Mouse (Mus musculus): Measurements from ENCODE around the gene Nt5c3b. TPM values are rescaled to one million over a fixed set of nuclear protein-coding genes. Genes with fewer than 3 reads are reported as not detected.

Nt5c3b gene
- total RNA-seq (2021), result 10 to 100 TPM; 50.2 to 52.4 TPM

DNA sequence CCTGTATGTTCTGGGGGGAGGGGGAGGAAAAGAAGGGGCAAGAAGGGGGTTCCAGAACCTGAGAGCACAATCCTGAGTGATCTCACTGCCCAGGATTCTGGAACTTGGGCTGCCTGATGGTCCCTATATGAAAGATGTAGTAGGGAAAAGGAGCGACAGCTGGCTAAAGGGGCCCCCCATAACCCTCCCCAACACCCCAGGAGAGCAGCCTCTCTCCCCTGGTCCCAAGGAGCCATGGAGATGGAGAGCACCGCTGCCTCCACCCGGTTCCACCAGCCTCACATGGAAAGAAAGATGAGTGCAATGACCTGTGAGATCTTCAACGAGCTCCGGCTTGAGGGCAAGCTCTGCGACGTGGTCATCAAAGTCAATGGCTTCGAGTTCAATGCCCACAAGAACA, at the start of gene Nt5c3b, which contains the start of gene Klhl10:
TSS of gene Nt5c3b (minus strand) at position 12 of the 400 bp plus-strand sequence.
TSS of gene Klhl10 (plus strand) at position 121 of the 400 bp plus-strand sequence.
- DNase-seq (ENCODE audit: extremely low spot score in 1 of 2, low spot score in 1 of 2), result no peak

DNA sequence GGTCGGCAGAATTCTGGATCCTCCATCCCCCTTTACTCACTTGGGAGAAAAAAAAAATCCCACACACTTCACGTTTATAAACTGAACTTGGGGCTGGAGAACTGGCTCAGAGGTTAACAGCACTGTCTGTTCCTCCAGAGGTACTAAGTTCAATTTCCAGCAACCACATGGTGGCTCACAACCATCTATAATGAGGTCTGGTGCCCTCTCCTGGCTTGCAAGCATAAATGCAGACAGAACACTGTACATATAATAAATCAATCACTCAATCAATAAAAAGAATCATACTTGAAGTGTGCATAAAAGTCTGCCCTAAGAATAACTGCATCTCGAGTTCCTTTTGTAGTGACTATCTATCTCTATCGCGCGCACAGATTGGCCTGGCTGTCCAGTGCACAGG, 49.3 kb upstream of the Nt5c3b start:
- DNase-seq (ENCODE audit: extremely low spot score in 1 of 2, low spot score in 1 of 2), result no peak

DNA sequence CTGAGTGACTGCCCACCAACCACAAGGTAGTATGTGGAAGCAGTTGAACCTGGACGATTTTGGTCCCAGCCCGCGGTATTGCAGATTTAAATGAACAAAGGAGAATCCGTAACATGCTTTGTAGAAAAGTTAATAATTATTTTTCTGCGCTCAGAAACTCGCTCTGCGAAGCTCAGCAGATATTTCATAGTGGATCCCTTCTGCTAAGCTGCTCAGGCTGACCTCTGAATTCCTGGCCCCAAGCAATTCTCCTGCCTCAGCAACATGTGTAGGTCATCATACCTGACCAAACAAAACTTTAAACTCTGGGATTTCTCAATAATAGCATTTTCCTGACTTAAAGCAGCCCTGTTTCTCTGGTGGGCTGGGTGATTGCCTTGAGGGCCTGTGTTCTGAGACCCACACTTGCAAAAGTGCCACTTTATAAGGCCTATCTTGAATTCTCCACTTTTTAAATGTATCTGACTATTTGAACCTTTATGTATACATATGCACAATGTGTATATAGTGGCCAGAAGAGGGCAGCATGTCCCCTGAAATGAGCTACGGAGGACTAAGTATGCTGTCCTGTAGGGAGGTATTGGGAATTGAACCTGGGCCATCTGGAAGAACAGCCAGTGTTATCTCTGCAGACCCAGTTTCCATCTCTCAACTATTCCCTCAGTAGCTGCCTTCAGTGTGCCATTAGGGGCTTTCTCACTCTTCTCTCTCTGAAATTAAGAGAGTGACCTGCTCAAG, 44.4 kb upstream of the Nt5c3b start:
- DNase-seq (ENCODE audit: extremely low spot score in 1 of 2, low spot score in 1 of 2), result no peak

DNA sequence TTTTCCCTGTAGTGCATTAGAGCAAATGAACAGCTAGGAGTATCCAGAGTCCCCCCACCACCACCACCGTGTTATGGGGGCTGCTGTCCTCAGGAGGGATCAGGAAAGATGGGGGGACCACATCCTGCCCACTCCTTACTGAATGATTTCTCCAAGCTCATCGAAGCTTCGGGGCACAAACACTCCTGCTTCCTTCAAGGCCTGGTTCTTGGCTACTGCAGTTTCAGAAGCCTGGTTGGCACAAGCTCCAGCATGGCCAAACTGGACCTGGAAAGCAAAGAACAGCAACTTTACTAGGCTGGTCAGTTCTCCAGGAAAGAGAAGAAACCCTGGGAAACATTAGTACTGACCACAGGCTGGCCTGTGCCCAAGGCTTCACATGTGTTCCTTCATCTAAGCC, 42.9 kb upstream of the Nt5c3b start:
- no peak for DNase-seq (ENCODE audit: extremely low spot score in 1 of 2, low spot score in 1 of 2)

DNA sequence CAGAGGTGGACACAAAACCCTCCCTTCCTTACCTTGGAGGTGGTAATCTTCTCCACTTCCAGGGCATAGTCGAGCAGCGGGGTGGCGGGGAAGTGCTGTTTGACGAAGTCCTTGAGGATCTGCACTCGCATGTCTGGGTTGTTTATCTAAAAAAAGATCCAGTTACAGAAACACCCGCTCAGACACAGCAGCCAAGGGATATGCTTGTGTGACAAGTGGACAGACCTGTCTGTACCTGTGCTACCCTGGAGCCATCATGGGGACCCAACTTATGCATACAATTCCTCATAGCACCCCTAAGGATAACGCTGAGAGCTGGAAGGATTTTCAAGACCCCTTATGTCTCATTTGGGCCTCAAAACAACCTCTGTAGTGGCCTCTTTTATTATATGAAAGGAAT, 37.5 kb upstream of the Nt5c3b start:
- no peak for DNase-seq (ENCODE audit: extremely low spot score in 1 of 2, low spot score in 1 of 2)

DNA sequence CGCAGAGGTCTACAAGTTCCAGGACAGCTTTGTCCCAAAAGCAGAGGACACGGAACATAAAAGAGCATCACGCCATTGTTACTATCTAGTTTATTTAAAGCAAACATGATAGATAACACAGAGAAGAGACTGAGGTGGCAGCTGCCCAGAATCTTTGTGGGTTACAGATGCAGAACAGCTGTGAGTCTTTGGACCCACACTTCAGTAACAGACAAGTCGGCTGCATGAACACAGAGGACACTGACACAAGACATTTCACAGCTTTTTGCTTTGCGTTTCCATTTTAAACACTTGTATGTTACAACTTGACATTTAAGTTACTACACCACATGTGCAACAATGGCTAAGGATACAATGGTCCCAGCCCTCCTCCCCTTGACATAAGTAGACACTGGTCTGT, 34.7 kb upstream of the Nt5c3b start:
- DNase-seq (ENCODE audit: extremely low spot score in 1 of 2, low spot score in 1 of 2), result no peak

DNA sequence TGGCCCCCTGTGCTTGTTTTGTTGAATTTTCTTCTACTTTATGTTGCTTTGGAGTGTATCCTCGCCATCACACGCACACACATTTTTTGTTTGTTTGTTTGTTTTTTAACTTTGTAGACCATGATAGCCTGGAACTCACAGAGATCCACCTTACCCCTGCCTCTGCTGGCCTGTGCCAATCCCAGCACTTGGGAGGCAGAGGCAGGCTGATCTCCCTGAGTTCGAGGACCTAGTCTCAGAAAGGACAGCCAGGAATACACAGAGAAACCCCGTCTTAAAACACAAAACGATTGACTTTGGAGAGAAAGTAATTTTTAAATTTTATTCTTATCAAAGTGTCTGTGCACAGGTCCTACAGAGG, 31.3 kb upstream of the Nt5c3b start:
- no peak for DNase-seq (ENCODE audit: extremely low spot score in 1 of 2, low spot score in 1 of 2)

DNA sequence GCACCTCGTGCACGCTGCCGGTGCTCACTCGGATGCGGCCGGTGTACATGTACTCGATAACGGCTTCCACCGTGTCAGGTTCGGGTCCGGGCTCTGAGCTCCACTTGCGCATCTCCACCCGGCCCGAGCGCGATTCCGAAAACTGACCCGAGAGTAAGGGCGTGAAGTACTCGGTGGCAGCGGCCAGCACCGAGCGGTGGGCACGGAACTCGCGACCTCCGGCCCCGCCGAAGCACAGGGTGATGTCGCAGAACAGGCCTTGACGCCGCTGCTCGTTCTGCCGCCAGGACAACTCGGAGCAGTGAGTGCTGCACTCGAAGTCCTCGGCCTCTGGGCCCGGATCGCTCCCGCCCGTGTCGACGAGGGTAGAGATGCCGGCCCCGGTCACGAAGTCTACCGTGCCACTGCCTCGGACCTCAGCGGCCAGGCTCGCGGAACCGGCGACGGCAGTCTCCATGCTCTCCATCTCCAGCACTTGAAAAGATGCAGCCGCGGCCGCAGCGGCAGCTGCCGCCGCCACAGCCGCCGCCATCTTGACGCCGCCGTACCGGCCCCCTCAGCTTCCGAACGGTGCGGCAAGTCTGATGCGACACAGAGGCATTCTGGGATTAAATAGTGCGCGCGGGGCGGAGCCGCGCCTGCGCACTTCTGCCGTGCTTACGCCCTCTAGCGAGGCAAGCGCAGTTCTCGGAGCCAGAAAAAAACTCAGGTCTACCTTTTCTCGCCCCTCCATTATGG, 30.8 kb upstream of the Nt5c3b start, which contains the start of gene Klhl11:
TSS of gene Klhl11 (minus strand) at position 545 of the 738 bp plus-strand sequence.
- DNase-seq (ENCODE audit: extremely low spot score in 1 of 2, low spot score in 1 of 2), result peak; percentile 91 to 92

DNA sequence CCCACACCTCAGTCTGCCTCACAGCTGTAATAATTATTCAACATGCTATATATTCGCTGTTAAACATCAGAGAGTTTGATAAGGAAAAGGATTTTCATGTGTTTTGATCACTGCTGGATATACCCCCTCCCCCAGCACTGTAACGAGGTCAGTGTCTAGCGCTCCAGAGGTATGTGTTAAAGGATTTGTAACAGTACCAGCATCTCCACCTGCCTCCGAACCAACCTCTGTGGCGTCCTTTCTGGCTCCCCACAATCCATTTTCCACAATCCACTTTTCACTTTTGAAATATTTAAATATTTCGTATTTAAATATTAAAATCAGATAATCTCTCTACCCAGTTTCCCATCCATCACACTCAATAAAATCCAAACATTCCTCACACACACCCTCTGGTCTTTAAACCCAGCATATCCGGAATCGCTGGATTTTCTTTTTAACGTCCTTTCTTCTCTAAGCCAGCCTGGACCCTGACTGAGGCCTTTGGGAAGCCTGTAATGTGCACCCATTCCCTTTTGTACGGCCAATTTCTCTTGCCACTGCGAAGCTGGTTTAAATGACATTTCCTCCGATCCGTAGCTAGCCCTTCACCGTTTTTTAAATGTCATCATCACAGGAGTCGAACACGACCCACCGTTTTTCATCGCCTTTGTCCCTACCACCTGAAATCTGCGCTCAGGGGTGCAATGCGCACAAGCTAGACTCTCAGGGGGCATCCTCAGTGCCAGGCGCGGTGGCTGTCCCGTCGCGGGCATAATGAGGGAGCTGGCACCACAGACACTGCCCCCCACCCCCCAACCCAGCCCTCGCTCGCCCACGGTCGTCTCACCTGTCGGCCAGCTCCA, 30.0 kb upstream of the Nt5c3b start:
- DNase-seq (ENCODE audit: extremely low spot score in 1 of 2, low spot score in 1 of 2), result no peak

DNA sequence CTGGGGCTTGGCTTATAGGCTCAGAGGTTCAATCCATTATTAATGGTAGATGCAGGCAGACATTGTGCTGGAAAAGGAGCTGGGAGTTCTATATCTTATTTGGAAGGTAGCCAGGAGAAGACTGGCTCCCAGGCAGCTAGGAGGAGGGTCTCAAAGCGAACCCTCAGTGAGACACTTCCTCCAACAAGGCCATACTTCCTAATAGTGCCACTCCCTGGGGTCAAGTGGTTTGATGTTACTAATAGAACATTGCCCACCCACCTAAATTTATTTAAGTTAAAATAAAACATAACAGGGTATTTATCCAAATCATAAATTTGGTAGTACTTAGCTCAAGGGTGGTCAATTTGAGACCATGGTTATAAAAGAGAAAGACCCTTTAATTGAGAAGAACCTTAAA, 24.2 kb upstream of the Nt5c3b start:
- no peak for DNase-seq (ENCODE audit: extremely low spot score in 1 of 2, low spot score in 1 of 2)

DNA sequence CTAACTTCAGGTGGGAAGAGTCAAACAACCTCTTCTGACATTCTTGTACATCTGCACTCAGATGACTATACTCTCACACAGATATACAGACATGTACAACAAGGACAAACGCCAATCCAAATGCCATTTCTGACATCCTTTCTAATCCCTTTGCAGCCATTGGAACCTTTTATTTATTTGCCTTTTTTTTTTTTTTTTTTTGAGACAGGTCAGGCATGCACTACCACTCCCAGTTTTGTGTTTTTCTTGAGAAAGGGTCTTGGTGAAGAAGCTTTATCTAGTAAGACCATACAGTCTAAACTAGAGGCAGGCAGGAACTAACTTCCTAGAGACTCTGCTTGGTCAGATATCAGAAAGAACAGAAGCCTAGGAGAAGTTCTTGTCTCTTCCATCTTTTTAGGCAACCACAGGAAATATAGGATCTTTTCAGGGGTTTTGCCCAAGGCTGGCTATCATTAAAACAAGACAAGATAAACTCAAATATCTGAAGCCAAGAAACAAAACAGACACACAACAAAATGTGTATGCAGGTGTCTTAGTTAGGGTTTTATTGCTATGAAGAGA, 23.7 kb upstream of the Nt5c3b start:
- no peak for DNase-seq (ENCODE audit: extremely low spot score in 1 of 2, low spot score in 1 of 2)

DNA sequence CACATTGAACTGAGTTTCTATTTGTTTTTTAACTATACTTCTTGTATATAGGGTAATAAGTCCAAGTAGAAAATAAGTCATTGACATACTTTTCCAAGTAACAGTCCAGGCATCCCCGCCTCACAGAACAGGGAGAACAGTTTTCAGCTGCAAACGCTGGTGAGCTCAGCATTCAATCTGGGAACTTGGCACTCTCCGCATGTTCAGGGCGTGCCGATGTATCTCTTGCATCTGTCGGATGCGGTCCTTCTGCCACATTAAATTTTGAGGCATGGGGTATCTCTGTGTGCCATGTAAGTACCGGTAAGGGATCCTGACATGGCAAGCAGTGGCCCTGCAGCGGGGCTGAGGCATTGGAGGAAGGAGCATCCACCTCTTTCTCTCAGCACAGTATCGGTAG, 21.1 kb upstream of the Nt5c3b start:
- DNase-seq (ENCODE audit: extremely low spot score in 1 of 2, low spot score in 1 of 2), result peak; percentile 30 to 31

DNA sequence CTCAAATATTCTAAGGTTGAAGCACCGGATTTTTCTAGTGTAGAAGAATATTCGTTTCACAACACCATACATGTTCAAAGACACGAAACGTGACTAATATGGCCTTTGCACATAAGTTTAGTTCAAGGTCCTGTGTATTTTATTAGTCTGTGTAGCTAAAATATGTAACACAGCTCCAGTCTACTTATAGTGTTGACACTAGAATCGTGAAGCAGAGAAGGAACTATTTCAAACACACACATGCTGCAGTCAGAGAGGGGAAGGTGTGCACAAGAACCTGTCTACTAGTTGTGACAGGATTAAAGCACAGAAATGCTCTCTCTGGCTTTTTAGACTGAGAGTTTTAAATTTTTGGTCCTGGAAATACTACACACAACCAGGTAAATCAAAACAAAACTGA, 16.1 kb upstream of the Nt5c3b start:
- no peak for DNase-seq (ENCODE audit: extremely low spot score in 1 of 2, low spot score in 1 of 2)

DNA sequence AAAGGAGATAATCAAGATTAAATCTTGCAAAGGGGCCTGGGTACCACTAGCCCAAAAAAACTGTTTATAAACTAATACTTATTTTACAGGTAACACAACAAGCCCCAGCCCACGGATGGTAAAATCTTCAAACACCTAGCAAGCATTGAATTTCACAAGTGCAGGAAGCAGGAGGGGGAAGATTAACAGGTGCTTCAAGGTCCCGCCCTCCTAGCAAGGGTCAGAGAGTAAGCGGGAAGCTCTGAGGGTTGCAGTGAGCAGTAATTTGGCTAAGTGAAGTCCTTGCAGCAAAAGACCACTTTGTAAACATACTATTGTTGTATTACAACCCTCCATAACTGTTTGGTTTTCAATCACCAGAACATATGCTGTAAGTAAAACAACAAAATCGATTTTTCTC, 15.6 kb upstream of the Nt5c3b start:
- DNase-seq (ENCODE audit: extremely low spot score in 1 of 2, low spot score in 1 of 2), result no peak

DNA sequence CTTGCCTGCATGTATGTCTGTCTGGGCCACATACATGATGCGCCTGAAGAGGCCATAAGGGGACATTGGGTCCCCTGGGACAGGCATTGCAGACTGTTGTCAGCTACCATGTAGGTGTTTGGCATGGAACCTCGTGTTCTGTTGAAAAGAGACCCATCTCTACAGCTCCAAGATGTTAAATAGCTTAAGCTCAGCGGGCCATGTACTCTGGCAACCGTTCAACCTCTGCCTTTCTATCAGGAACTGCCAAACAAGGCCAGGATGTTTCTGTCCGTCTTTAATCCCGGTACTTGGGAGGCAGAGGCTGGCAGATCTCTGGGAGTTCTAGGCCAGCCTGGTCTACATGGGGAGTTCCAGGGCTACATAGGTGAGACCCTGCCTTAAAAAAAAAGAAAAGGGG, 1.0 kb upstream of the Nt5c3b start:
- DNase-seq (ENCODE audit: extremely low spot score in 1 of 2, low spot score in 1 of 2), result no peak

DNA sequence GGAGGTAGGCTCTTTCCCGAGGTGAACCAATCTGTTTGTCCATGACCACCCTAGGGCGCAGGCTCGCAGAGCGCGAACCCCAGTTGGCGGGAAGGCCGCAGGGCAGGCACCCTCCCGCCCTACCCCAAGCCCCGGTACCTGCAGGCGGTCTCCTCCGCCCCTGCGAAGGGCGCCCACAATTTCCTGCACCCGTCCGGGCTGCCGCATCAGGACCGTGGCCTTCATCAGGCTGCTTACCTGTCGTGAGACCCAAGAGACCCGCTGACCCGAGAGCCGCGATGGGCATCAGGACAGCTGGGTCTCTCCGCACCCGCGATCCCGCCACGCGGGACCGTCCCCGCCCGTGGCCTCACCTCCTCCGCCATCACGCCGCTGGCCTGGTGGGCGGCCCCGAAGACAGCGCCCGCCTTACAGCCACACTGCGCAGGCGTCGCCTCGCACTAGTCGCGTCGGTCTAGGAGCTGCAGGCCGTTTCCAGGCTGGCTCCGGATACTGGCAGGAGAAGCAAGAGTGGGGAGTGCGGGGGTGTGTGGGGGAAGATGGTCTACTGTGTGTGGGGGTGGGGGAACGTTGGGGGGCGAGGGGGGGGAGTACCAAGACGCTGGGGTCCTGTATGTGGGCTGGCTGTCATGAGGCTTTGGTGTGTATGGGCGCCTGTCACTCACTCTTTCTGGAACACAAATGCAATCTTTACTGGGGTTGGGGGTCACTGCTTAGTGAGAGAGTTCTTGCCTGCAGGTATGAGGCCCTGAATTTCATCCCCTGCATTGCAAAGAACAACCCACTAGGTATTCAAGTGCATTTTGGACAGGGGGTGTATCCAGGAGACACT, 701 bp downstream of the Nt5c3b start:
- DNase-seq (ENCODE audit: extremely low spot score in 1 of 2, low spot score in 1 of 2), result peak; percentile 66 to 76

DNA sequence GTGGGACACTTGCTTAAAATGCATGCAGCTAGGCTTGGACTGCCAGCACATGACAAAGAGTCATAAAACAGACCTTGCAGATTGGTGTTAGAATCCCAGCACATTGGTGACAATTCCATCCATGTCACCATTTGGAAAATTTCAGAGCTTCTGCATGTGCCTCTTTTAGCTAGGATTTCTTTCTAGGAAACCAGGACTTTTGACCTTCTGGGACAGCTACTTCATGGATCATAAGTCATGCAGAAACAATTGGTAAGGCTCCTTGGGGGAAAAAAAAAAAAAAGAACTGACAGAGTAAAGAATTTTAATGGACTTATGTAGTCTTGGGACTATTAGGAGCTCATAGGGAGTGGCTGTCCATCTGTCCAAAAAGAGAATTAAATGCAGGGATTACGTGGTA, 3.7 kb downstream of the Nt5c3b start:
- no peak for DNase-seq (ENCODE audit: extremely low spot score in 1 of 2, low spot score in 1 of 2)

DNA sequence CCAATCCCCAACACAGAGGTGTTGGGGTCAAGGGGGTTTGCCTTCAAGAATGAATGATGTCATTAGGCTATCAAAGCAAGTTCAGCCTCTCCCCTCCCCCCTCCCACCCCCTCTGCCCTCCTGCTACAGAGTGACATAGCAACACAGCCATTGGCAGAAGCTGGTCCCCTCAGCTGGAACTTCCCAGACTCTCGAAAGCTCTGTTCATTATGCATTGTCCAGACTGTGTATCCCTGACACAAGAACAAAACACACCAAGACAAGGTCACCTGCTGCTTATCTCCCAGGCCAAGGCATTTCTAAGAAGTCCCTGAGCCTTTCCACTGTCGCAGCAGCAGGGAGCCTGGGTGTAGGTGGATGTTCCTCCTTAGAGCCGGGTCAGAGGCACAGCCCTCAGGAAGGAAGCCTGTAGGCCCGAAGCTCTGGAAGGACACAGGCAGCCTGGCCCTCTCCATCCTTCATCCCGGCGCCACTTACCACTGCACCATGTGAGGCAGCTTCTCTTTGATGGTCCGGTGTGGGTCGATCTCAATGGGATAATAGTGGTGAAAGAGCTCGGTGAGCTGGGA, 5.8 kb downstream of the Nt5c3b start:
- no peak for DNase-seq (ENCODE audit: extremely low spot score in 1 of 2, low spot score in 1 of 2)

DNA sequence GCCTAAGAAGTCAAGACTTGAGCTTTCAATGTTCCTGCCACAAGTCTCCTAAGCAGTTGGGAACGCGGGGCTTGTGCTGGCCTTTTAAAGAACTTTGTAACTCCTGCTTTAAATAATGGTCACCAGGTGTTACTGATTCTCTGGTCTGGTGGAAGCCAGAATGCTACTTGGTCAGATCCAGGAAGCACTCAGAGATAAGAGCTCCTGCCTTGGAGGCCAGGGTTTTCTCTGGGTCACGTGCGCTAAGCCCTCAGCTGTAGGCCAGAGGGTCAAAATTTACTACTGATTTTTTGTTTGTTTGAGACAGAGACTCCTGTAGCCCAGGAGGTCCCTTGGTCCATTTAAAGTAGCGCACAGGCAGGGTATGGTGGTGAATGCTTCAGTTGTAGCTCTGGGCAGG, 9.6 kb downstream of the Nt5c3b start:
- no peak for DNase-seq (ENCODE audit: extremely low spot score in 1 of 2, low spot score in 1 of 2)

DNA sequence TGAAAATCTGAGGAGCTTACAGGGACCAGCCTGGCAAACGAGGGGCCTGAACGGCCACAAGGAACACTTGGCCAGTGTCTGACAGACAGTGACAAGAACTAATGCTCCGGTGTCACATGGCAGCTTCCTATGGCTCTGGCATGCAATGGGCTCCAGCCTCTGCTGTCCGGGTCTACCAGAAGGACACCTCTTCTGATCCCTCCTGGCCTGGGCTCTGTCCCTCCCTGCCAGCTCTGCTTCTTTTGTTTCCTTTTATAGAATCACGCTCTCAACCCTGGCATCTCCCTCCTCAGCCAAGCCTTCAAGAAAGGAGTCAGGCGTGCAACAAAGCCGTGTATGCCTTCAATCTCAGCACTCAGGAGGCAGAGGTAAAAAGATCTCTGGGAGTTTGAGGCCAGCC, 11.6 kb downstream of the Nt5c3b start:
- no peak for DNase-seq (ENCODE audit: extremely low spot score in 1 of 2, low spot score in 1 of 2)

All from layer of hippocampus, postnatal 25 days (tissue).